8 mouse cellular contexts compared by ENCODE assay signal in the genomic region with DNA sequence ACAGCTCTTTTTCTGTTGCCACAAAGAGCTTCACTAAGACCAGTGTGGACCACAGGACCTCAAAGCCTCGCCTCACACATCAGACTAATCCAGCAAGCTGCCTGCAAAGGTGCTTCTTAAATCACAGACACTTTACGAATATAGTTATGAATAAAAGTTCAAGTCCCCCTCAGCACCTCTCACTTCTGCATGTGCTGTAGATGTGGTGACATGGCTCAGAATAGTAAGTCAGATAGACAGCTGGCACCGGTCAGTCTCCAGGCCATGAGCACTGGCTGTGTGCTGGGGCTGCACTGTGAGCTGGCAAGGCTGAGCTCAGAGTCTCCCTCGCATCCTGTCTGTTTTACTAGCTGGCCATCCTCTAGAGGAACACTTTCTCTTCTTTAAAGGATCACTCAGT.
DNase-seq lines count a peak whose midpoint lies in the region; ATAC-seq and TF ChIP-seq lines count a peak whose summit lies in the region.
"Had no signal": no experiment of that assay in that cellular context is flagged by ENCODE, and none has a peak within 500 bp of the region (broad histone marks: within the 10 kb centered on the region; RNA-seq: fewer than 3 reads in every experiment).

No protein-coding gene starts in this region.

- no peak overlapping the region for H3K4me3 ChIP-seq in lung, embryonic 14.5 days (ENCODE audit: low read depth, low read length)
- H3K4me3 ChIP-seq in hindbrain, embryonic 14.5 days (replicated peaks; ENCODE audit: low read length): no peak overlapping the region
- H3K4me3 ChIP-seq in neural tube, embryonic 15.5 days (replicated peaks): no peak overlapping the region

- DNase-seq in lung, embryonic 14.5 days: peak; percentile 35
- no peak for DNase-seq in lung, postnatal 36 days
- DNase-seq in heart, adult 9 months (ENCODE audit: low spot score in 2 of 2): peak; percentile 48 to 58
- DNase-seq in hindbrain, embryonic 14.5 days (ENCODE audit: low spot score): no peak
- no peak for DNase-seq in kidney, adult 18-20 months
- no peak for DNase-seq in layer of hippocampus, postnatal 10 days (ENCODE audit: low spot score in 2 of 2)
- DNase-seq: cerebellum, adult 9-11 months had no signal

- H3K4me1 ChIP-seq in lung, embryonic 14.5 days (ENCODE audit: insufficient read depth): no peaks in the 10 kb centered on the region
- peaks cover 8% of the 10 kb centered on the region for H3K4me1 ChIP-seq in hindbrain, embryonic 14.5 days (replicated peaks; ENCODE audit: control insufficient read depth, insufficient read depth, low read length)
- H3K4me1 ChIP-seq in neural tube, embryonic 15.5 days: peaks cover 28% of the 10 kb centered on the region; the same call in 1 of the 2 replicates

- no peak for ATAC-seq in lung, embryonic 14.5 days (ENCODE audit: insufficient read depth)
- ATAC-seq in hindbrain, embryonic 14.5 days (ENCODE audit: low FRiP score): 0 out of 2 replicates have a peak, but pooled peaks have one; percentile 51
- ATAC-seq in neural tube, embryonic 15.5 days (ENCODE audit: low FRiP score): peak; percentile 53; the same call in 1 of the 2 replicates

- no peak overlapping the region for H3K4me2 ChIP-seq in lung, embryonic 14.5 days
- H3K4me2 ChIP-seq in hindbrain, embryonic 14.5 days (replicated peaks): peak overlapping the region; percentile 22; the same call in 1 of the 2 replicates
- H3K4me2 ChIP-seq in neural tube, embryonic 15.5 days: no peak overlapping the region

- H3K36me3 ChIP-seq in lung, embryonic 14.5 days (ENCODE audit: insufficient read depth): peaks cover 14% of the 10 kb centered on the region; the same call in 1 of the 2 replicates
- peaks cover 4% of the 10 kb centered on the region; the same call in 1 of the 2 replicates for H3K36me3 ChIP-seq in hindbrain, embryonic 14.5 days (replicated peaks; ENCODE audit: control insufficient read depth, insufficient read depth)
- H3K36me3 ChIP-seq in neural tube, embryonic 15.5 days: no peaks in the 10 kb centered on the region

- no peaks in the 10 kb centered on the region for H3K9me3 ChIP-seq in lung, embryonic 14.5 days (ENCODE audit: low read depth, low read length)
- H3K9me3 ChIP-seq in hindbrain, embryonic 14.5 days (ENCODE audit: control insufficient read depth, low read length): no peaks in the 10 kb centered on the region
- H3K9me3 ChIP-seq in neural tube, embryonic 15.5 days (replicated peaks): no peaks in the 10 kb centered on the region

- no peak overlapping the region for H3K9ac ChIP-seq in lung, embryonic 14.5 days
- 0 out of 2 replicates have a peak overlapping the region, but pooled peaks have one; percentile 5 for H3K9ac ChIP-seq in hindbrain, embryonic 14.5 days
- no peak overlapping the region for H3K9ac ChIP-seq in neural tube, embryonic 15.5 days (replicated peaks)

- TF ChIP-seq CTCF in lung, embryonic 14.5 days (IDR thresholded peaks at IDR 0.05; ENCODE audit: low read depth): no peak

- no peaks in the 10 kb centered on the region for H3K27me3 ChIP-seq in lung, embryonic 14.5 days (ENCODE audit: insufficient read depth, low read length)
- no peaks in the 10 kb centered on the region for H3K27me3 ChIP-seq in hindbrain, embryonic 14.5 days (ENCODE audit: control insufficient read depth, insufficient read depth, low read length)
- no peaks in the 10 kb centered on the region for H3K27me3 ChIP-seq in neural tube, embryonic 15.5 days (replicated peaks)

- H3K27ac ChIP-seq in lung, embryonic 14.5 days (ENCODE audit: low read depth): peak overlapping the region; percentile 62
- H3K27ac ChIP-seq in hindbrain, embryonic 14.5 days: peak overlapping the region; percentile 74
- H3K27ac ChIP-seq in neural tube, embryonic 15.5 days (replicated peaks): peak overlapping the region; percentile 70

- WGBS in lung, embryonic 14.5 days: 61% methylated on average over 4 of the region's 4 CpGs
- 37% methylated on average over 4 of the region's 4 CpGs for WGBS in hindbrain, embryonic 14.5 days
- WGBS in neural tube, embryonic 15.5 days: 50% methylated on average over 4 of the region's 4 CpGs

Comparison
In these comparisons a context has a peak if more than half of its experiments do, and no peak if none do; other contexts are left out.
1. DNase-seq: peak in lung, embryonic 14.5 days (single experiment) and heart, adult 9 months (2 of 2); none in lung, postnatal 36 days (single experiment), hindbrain, embryonic 14.5 days (single experiment), kidney, adult 18-20 months (single experiment) and layer of hippocampus, postnatal 10 days (0 of 2).
2. Peak in every context shown above with its lines, with median percentiles within 50 percentile points of each other: H3K27ac ChIP-seq.